Mouse (Mus musculus) small intestine, adult 2 months (tissue): ENCODE results near the gene Zfp668.

Experiments used
- CTCF ChIP-seq: fragments of 200-500 bp; IDR thresholded peaks from 2 replicates; pipeline ENCODE4 v1.5.1; 2012; ENCODE audit warnings: low read depth, mild to moderate bottlenecking, control low read depth, inconsistent platforms, low read length, moderate library complexity, mixed read lengths; ENCODE audit not compliant: insufficient replicate concordance, insufficient read length; ENCODE audit errors: extremely low read depth
- POLR2A ChIP-seq: fragments of 200-500 bp; IDR thresholded peaks from 2 replicates; pipeline ENCODE4 v1.6.1; 2012; ENCODE audit warnings: low read depth, mild to moderate bottlenecking, control low read depth, inconsistent platforms, low read length, moderate library complexity

- no peak for TF ChIP-seq CTCF
- no peak for TF ChIP-seq POLR2A
Observed at GRCm38 (mm10) chr7:127894480-127894879, 17.9 kb upstream of the Zfp668 start.
